Mouse (Mus musculus): Measurements from ENCODE around the gene Slc9a5. TPM values are rescaled to one million over a fixed set of nuclear protein-coding genes. Genes with fewer than 3 reads are reported as not detected.
A peak's percentile ranks its signal among the peaks of the same experiment; 100 is the strongest.

Slc9a5 gene
- polyA plus RNA-seq, 1 experiment from 2014 or later, result 1.5 TPM

MicroRNA genes within 50 kb of the gene (microRNA counts, 519-probe panel; counts per million panel counts)
- 2,944 counts per million, percentile 11 among the panel's probes with 10 or more counts for microRNA mmu-miR-328

Small RNAs within 50 kb of the gene (microRNA-seq; reads per million reads assigned to microRNA genes)
- not detected for gene Gm27320 (ENCODE audit: borderline number of aligned reads)
- 367 reads per million, percentile 62 among the genes with 10 or more reads in this experiment for gene Mir328 (ENCODE audit: borderline number of aligned reads)

Other genes with a start within 250 kb of the Slc9a5 start
- gene Ces4a, start 217.0 kb upstream of the Slc9a5 start, polyA plus RNA-seq (2014; fragmentation: Nextera tagmentation; extraction: Ambion mirVana), result not detected in 2 replicates
- gene Cbfb, start 178.2 kb upstream of the Slc9a5 start, polyA plus RNA-seq (2014; fragmentation: Nextera tagmentation; extraction: Ambion mirVana), result 31.1 and 32.7 TPM in 2 replicates
- gene D230025D16Rik, start 123.7 kb upstream of the Slc9a5 start, polyA plus RNA-seq (2014; fragmentation: Nextera tagmentation; extraction: Ambion mirVana), result 24.0 and 25.2 TPM in 2 replicates
- 4.2 and 4.4 TPM in 2 replicates for gene B3gnt9, start 93.7 kb upstream of the Slc9a5 start, polyA plus RNA-seq (2014; fragmentation: Nextera tagmentation; extraction: Ambion mirVana)
- 23.1 and 23.2 TPM in 2 replicates for gene Tradd, start 84.2 kb upstream of the Slc9a5 start, polyA plus RNA-seq (2014; fragmentation: Nextera tagmentation; extraction: Ambion mirVana)
- 2.0 and 2.4 TPM in 2 replicates for gene Fbxl8, start 84.2 kb upstream of the Slc9a5 start, polyA plus RNA-seq (2014; fragmentation: Nextera tagmentation; extraction: Ambion mirVana)
- 0.19 TPM in 1 of 2 replicates, not detected in the other for gene Hsf4, start 79.0 kb upstream of the Slc9a5 start, polyA plus RNA-seq (2014; fragmentation: Nextera tagmentation; extraction: Ambion mirVana)
- gene Nol3, start 72.7 kb upstream of the Slc9a5 start, polyA plus RNA-seq (2014; fragmentation: Nextera tagmentation; extraction: Ambion mirVana), result 0.14 and 0.51 TPM in 2 replicates
- 4.7 and 5.1 TPM in 2 replicates for gene 4931428F04Rik, start 59.0 kb upstream of the Slc9a5 start, polyA plus RNA-seq (2014; fragmentation: Nextera tagmentation; extraction: Ambion mirVana)
- 13.7 and 19.6 TPM in 2 replicates for gene Exoc3l, start 52.7 kb upstream of the Slc9a5 start, polyA plus RNA-seq (2014; fragmentation: Nextera tagmentation; extraction: Ambion mirVana)
- gene E2f4, start 51.2 kb upstream of the Slc9a5 start, polyA plus RNA-seq (2014; fragmentation: Nextera tagmentation; extraction: Ambion mirVana), result 266 and 301 TPM in 2 replicates
- gene Elmo3, start 43.2 kb upstream of the Slc9a5 start, polyA plus RNA-seq (2014; fragmentation: Nextera tagmentation; extraction: Ambion mirVana), result 2.6 and 3.0 TPM in 2 replicates
- 5.7 and 6.2 TPM in 2 replicates for gene Lrrc29, start 22.6 kb upstream of the Slc9a5 start, polyA plus RNA-seq (2014; fragmentation: Nextera tagmentation; extraction: Ambion mirVana)
- gene Tmem208, start 22.5 kb upstream of the Slc9a5 start, polyA plus RNA-seq (2014; fragmentation: Nextera tagmentation; extraction: Ambion mirVana), result 138 and 142 TPM in 2 replicates
- gene Fhod1, start 890 bp upstream of the Slc9a5 start, polyA plus RNA-seq (2014; fragmentation: Nextera tagmentation; extraction: Ambion mirVana), result 2.3 and 3.1 TPM in 2 replicates
- 0.30 TPM in 1 of 2 replicates, not detected in the other for gene Plekhg4, start 24.4 kb downstream of the Slc9a5 start, polyA plus RNA-seq (2014; fragmentation: Nextera tagmentation; extraction: Ambion mirVana)
- not detected in 2 replicates for gene Kctd19, start 64.7 kb downstream of the Slc9a5 start, polyA plus RNA-seq (2014; fragmentation: Nextera tagmentation; extraction: Ambion mirVana)
- 0.19 TPM in 1 of 2 replicates, not detected in the other for gene Lrrc36, start 64.7 kb downstream of the Slc9a5 start, polyA plus RNA-seq (2014; fragmentation: Nextera tagmentation; extraction: Ambion mirVana)
- 3.1 and 3.2 TPM in 2 replicates for gene Tppp3, start 122.7 kb downstream of the Slc9a5 start, polyA plus RNA-seq (2014; fragmentation: Nextera tagmentation; extraction: Ambion mirVana)
- 6.4 and 8.9 TPM in 2 replicates for gene Zdhhc1, start 148.1 kb downstream of the Slc9a5 start, polyA plus RNA-seq (2014; fragmentation: Nextera tagmentation; extraction: Ambion mirVana)
- gene Hsd11b2, start 169.9 kb downstream of the Slc9a5 start, polyA plus RNA-seq (2014; fragmentation: Nextera tagmentation; extraction: Ambion mirVana), result 13.8 and 16.4 TPM in 2 replicates
- 74.2 and 76.3 TPM in 2 replicates for gene Atp6v0d1, start 217.2 kb downstream of the Slc9a5 start, polyA plus RNA-seq (2014; fragmentation: Nextera tagmentation; extraction: Ambion mirVana)

Measured in liver, embryonic 11.5 days (tissue).